Mouse (Mus musculus) lung, postnatal 36 days (tissue): ENCODE measurements around the gene Mbd6.

Source experiments
- DNase-seq: peaks from one replicate; pipeline ENCODE4 v3.0.0; 2022; ENCODE audit warnings: mixed read lengths

The Mbd6 gene

GRCm38 (mm10) chr10:127287271-127287935, 1.4 kb downstream of the Mbd6 start:
- DNase-seq: no peak

GRCm38 (mm10) chr10:127286730-127287129, 2.1 kb downstream of the Mbd6 start:
- DNase-seq: no peak

DNA sequence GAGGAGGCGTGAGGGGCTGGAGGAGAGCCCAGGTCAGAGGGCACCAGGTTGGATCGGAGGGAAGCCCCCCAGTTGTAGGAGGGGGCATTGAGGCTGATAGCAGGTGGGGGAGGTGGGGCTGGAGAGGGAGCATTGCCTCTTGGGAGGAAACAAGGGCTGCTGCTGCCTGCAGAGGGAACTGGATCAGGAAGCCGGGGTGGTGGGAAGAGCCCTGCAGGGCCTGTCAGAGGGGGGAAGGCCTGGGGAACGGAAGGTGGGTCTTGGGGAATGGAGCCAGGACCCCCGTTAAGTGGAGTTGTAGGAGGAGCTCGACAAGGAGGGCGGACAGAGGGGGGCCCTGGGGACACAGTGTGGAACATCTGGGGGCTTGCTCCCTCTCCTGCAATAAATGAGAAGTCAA, 2.6 kb downstream of the Mbd6 start:
- DNase-seq: no peak

DNA sequence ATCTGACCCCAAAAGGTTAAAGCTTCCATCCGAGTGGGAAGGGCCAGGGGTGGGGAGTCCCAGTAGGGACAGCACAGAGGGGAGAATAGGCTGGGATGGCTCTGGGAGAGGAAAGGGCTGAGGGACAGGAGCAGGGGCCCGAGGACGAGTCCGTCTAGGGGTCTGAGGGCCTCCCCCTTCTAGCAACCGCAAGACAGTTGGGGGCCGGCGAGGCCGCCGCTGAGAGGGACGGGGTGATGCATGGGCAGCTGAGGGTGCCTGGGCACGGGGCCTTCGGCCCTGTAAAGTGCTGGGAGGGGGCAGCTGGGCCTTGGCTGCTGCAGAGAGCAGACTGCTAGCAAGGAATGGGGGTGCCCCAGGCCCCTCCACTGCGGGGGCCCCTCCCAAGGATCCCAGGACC, 3.2 kb downstream of the Mbd6 start:
- no peak for DNase-seq

DNA sequence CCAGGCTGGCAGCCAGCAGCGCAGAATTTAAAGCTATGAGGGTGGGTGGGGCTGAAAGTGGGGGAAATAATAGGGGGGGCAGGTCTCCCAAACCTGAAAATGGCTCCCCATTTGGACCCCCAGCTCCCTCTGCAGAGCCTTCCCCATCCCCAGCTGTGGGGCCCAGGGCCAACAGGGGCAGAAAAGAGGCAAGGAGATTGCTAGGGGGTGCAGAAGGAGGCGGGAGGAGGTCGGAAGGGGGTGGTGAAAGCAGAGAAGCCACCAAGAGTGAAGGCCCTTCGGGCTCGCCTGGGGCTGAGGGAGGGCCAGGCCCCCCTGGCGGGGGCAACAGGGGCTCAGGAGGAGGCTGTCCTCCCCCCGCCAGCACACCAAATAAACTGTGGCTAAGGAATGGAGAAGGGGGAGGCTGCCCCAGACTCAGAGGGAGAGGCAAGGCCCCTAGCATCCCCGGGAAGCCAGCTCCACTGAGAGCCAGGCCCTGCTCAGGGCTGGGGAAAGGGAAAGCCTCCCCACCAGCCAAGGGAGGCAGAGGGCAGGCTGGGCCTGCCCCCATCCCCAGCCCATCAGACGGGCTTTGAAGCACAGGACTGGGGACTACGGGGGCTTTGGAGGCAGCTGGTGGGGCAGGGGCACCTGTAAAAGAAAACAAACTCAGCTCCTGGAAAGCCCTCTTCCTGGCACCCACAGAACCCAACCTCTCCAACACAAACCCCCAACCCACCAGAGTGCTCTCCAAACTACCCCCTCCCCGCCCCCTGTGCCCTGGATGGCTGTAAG, 3.9 kb downstream of the Mbd6 start:
- DNase-seq: no peak

DNA sequence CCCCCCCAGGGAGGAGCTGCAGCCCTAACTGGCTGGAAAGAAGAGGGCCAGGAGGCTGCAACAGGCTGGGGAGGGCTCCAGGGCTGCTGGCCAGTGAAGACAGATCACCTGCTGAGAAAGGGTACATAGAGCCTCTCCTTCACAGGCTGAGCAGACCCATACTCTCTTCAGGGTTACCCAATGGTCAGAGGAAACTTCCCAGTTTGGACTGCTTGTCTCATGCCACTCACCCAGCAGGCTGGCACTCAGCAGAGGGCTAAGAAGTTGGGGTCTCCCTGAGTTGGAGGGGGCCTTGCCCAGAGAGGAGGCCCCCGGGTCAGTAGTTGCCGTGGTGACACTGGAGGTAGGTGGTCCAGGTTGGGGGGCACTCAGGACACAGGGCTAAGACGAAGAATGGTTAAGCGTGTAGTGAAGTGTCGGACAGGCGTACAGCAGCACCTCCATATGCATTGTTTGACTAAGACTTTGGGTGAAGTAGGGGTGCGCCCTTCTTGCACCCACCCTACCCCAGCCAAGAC, 4.7 kb downstream of the Mbd6 start:
- no peak for DNase-seq

- DNase-seq: no peak
Measured at GRCm38 (mm10) chr10:127282620-127283215, 6.1 kb downstream of the Mbd6 start.

GRCm38 (mm10) chr10:127281316-127281715, 7.5 kb downstream of the Mbd6 start:
- no peak for DNase-seq

DNA sequence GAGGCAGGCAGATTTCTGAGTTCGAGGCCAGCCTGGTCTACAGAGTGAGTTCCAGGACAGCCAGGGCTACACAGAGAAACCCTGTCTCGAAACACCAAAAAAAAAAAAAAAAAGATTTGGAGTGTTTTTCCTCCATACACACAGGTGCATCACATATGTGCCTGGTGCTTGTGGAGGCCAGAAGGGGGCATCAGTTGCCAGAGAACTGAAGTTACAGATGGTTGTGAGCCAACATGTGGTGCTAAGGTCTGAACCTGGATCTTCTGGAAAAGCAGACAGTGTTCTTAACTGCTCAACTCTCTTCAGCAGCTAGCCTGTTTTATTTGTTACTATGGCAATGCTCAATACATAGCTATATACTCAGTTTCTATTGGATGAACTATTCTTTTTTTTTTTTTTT, 9.1 kb downstream of the Mbd6 start:
- no peak for DNase-seq

- no peak for DNase-seq
Measured at GRCm38 (mm10) chr10:127274261-127275022, 14.4 kb downstream of the Mbd6 start.

- DNase-seq: no peak
Measured at GRCm38 (mm10) chr10:127272371-127272770, 16.4 kb downstream of the Mbd6 start.

- DNase-seq: peak; percentile 18
Measured at GRCm38 (mm10) chr10:127269884-127270283, 18.9 kb downstream of the Mbd6 start.

GRCm38 (mm10) chr10:127269036-127269435, 19.8 kb downstream of the Mbd6 start:
- no peak for DNase-seq

GRCm38 (mm10) chr10:127268401-127268800, 20.4 kb downstream of the Mbd6 start:
- no peak for DNase-seq

- DNase-seq: no peak
Measured at GRCm38 (mm10) chr10:127267318-127267717, 21.5 kb downstream of the Mbd6 start.

DNA sequence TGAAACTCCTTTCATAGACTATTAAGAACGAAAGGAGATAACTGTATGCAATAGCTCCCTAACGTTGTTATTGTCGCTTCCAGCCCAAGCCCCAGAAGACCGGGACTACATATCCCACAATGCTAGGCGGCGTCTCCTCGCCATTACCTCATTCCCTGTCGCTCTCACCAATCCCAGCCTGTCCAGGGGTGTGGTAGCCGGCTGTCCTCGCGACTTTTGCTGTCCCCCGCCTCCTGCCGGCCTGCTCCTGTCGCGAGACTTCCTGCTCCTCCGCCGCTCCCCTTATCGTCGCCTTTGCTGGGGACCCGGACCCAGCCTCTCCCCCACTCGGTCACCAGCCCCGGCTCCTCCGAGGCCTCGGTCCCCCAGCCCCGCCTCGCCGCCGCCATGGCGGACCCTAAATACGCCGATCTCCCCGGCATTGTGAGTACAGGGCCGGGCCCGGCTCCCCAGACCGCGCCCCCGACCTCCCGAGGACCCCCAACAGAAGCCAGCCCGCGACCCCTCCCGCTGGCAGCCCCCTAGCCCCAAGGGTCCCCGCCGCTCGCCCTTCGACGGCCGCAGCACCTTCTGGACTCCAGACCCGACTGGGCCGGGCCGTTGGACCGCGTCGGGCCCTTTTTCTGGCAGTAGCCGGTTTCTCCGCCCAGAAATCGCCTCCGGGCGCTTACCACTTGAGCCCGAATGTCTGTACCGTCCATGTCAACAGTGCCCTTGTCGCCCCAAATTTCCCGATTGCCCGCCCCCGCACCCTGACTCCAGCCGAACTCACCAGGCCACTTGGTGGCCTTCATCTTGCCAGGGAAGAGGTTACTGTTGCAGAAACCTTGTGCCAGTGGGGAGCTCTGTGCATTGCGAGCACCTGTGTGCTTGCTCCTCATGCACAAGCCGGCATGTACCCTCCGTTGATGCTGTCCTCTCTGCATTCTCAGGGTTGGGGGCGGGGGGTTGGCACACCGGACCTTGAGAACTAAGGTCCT, 22.4 kb downstream of the Mbd6 start, which contains the start of gene Dctn2:
Gene Dctn2 (plus strand): TSS at position 257 of the 980 bp plus-strand sequence.
- peak; percentile 98 for DNase-seq

- peak; percentile 40 for DNase-seq
Measured at GRCm38 (mm10) chr10:127265727-127266111, 23.1 kb downstream of the Mbd6 start.

DNA sequence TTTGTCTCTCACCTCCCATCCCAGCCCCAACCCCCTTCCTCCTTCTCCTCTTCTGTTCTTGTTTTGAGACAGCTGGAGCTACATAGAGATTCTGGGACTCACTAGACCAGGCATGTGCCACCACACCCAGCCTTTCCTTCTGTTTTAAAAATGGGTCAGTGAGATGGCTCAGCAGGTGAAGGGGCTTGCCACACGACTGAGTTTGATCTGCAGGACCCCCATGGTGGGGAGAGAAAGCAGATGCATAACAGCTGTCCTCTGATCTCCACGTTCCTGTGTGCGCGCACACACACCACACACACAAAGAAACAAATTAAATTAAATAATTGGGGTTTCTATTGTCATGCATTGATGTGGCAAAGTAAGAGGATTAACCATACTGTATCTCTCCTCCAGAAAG, 23.8 kb downstream of the Mbd6 start:
- DNase-seq: no peak

DNA sequence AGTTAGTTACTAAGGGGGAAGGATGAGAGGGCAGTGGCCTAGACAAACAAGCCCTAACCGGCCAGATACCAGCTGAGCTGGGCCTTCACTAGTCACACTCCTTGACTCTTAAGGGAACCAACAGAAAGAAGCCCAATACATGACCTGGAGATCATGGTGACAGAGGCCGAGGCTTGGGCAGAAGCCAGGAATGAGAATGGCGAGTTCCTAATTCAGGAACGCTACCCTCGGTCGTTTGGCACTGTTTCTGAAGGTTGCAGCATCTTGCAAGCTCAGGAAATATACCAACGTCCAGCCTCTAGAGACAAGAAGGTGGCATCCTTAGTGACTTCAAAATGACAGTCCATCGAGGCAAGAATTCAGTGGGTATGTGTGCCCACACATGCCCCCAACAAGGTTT, 24.5 kb downstream of the Mbd6 start:
- no peak for DNase-seq

- no peak for DNase-seq
Measured at GRCm38 (mm10) chr10:127263631-127264030, 25.2 kb downstream of the Mbd6 start.

- DNase-seq: no peak
Measured at GRCm38 (mm10) chr10:127262548-127263398, 26.0 kb downstream of the Mbd6 start, which contains the start of gene Kif5a. TSS of gene Kif5a (minus strand) at chr10:127263348.
